Mouse (Mus musculus) ES-Bruce4 (cell line): ENCODE data around the gene Ccdc28b.

Experiments
- CTCF ChIP-seq: IDR thresholded peaks from one replicate; pipeline ENCODE4 v1.8.1; 2011; ENCODE audit warnings: low read depth, low read length
- EP300 ChIP-seq: IDR thresholded peaks from 2 replicates; pipeline ENCODE4 v1.6.1; 2011; ENCODE audit warnings: low read depth, low read length; ENCODE audit not compliant: insufficient read depth
- POLR2A ChIP-seq: IDR thresholded peaks from one replicate; pipeline ENCODE4 v1.8.1; 2011; ENCODE audit warnings: low read length; ENCODE audit not compliant: insufficient read depth

DNA sequence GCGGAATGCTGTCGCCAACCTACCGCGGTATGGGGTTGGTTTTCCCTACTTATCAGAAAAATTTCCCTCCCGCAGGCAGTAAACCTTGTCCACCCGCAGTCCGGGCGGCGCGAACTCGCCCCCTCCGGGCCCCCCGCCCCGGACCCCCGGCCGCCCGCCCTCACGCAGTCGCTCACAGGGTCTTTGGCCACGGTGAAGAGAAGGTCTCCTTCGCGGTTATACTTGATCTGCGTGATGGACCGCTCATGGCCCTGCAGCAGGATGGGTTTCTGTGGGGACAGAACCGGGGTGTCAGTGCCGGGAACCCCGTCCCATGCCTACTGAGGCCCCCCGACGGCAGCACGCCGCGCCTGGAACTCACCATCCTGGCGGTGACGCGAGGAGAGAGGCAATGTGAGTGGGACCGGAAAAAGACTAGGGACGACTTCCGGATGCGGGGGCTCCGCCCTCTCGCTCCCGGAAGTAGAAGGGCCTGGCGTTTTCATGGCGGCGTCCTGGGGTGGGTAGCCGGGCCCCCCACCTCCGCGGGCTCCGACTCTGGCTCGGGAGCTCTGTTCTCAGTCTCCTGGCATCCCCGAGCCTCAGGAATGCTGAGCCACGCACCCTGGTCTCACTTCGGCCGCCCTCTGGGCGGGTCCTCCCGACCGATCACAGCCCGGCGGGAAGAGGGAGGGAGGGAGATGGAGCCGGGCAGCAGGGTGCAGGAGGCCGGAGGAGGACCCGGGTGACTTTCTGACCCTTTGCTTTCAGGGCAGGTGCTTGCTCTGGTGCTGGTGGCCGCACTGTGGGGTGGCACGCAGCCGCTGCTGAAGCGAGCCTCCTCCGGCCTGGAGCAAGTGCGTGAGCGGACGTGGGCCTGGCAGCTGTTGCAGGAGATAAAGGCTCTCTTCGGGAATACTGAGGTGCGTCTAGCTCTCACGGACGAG, 23.3 kb downstream of the Ccdc28b start, which contains the start of the genes Eif3i and Tmem234:
- TF ChIP-seq POLR2A (peak; percentile 66), CTCF (no peak), EP300 (no peak)
